Mouse (Mus musculus): ENCODE measurements around the gene Mettl5. TPM values are rescaled to one million over a fixed set of nuclear protein-coding genes. Genes with fewer than 3 reads are reported as not detected.

Gene Mettl5
- polyA plus RNA-seq, 1 experiment from 2014 or later: 40.8 TPM

DNA sequence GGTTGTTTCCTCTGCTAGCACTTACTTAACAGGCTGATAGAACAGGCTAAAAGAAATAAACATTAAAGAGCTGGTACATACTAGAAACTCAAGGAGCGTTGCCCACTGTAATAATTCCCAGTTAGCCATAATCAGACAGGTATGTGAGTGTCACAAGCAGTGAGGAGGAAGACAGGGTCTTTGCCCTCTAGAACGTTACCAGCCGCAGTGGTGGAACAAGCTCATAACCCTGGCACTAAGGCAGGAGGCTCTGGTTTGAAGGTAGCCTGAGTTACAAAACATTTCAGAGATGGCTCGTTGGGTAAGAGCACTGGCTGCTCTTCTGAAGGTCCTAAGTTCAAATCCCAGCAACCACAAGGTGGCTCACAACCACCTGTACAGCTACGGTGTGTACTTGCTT is 8.5 kb upstream of the Mettl5 start:
- ATAC-seq (ENCODE audit: low read depth): no peak
- 78% methylated on average over 5 of the region's 5 CpGs for WGBS (ENCODE audit: insufficient replicate concordance)
- Histone ChIP-seq H3K4me1 (replicated peaks) (peaks cover 39% of the 10 kb centered on the region), H3K27ac (no peak overlapping the region), H3K4me3 (replicated peaks) (no peak overlapping the region), H3K9me3 (replicated peaks) (no peaks in the 10 kb centered on the region), H3K27me3 (no peaks in the 10 kb centered on the region), H3K36me3 (no peaks in the 10 kb centered on the region), H3K4me2 (no peak overlapping the region), H3K9ac (no peak overlapping the region)
- no peak for DNase-seq

DNA sequence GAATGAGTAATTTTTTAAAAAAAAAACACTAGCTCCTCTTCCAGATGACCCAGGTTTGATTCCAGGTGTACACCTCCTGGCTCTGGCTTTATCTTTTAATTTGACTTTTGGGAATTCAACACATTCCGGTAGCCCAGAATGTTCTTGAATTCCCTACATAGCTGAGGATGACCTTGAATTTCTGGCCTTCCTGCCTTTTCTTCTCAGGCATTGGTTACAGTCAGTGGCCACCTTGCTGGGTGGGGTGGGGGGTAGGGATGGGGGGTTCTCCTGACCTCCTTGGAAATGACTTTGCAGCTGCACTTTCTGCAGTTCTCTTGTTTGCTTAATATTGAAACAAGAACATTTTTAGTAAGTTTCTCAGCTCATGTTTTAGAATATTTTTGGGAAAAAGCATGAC is 7.7 kb upstream of the Mettl5 start:
- Histone ChIP-seq H3K4me3 (replicated peaks) (no peak overlapping the region), H3K4me2 (no peak overlapping the region), H3K9me3 (replicated peaks) (no peaks in the 10 kb centered on the region), H3K4me1 (replicated peaks) (peaks cover 31% of the 10 kb centered on the region), H3K27ac (no peak overlapping the region), H3K36me3 (no peaks in the 10 kb centered on the region), H3K9ac (no peak overlapping the region), H3K27me3 (no peaks in the 10 kb centered on the region)
- 93% methylated on average over 1 of the region's 1 CpGs for WGBS (ENCODE audit: insufficient replicate concordance)
- DNase-seq (no peak), ATAC-seq (ENCODE audit: low read depth) (no peak)

DNA sequence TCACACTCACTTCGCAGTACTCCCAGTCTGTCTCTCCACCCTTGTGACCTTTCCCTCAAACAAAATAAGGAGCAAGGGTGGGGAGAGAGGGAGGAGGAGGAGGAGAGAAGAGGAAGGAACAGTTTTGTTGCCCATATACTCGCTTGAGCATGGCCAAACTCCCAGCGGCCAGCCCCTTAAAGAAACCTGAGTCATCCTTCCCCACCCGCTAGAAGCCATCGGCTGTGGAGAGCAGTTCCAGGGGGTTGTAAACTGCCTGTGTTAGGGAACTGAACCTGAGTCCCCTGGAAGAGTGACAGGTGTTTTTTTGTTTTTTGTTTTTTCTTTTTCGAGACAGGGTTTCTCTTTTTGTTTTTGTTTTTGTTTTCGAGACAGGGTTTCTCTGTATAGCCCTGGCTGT is 5.4 kb upstream of the Mettl5 start:
- Histone ChIP-seq H3K9ac (no peak overlapping the region), H3K9me3 (replicated peaks) (no peaks in the 10 kb centered on the region), H3K4me1 (replicated peaks) (peaks cover 26% of the 10 kb centered on the region), H3K27me3 (no peaks in the 10 kb centered on the region), H3K4me2 (no peak overlapping the region), H3K4me3 (replicated peaks) (no peak overlapping the region), H3K36me3 (no peaks in the 10 kb centered on the region), H3K27ac (no peak overlapping the region)
- ATAC-seq (ENCODE audit: low read depth) (no peak), DNase-seq (no peak)
- WGBS (ENCODE audit: insufficient replicate concordance): 33% methylated on average over 7 of the region's 7 CpGs

DNA sequence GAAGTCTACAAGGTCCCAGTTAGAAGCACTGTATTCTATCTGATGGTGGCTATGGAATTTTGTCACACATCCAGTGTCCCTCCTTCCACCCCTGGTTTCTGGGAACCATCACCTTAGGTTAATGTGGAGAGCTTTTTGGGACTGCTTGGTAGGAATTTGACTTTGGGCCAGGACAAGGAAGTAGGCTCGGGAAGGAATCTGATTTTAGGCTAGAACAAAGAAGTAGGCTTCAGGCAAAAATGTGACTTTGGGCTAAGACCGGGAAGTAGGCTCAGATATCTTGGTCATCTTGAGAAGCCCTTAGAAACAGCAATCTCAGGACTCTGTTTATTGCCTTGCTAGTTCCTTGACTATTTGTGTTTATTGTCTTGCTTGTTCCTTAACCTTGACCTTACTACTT is 3.5 kb upstream of the Mettl5 start:
- Histone ChIP-seq H3K4me3 (replicated peaks) (no peak overlapping the region), H3K9me3 (replicated peaks) (no peaks in the 10 kb centered on the region), H3K4me2 (no peak overlapping the region), H3K36me3 (no peaks in the 10 kb centered on the region), H3K4me1 (replicated peaks) (peaks cover 30% of the 10 kb centered on the region), H3K27ac (no peak overlapping the region), H3K9ac (no peak overlapping the region), H3K27me3 (no peaks in the 10 kb centered on the region)
- ATAC-seq (ENCODE audit: low read depth): no peak
- WGBS (ENCODE audit: insufficient replicate concordance): 56% methylated on average over 2 of the region's 2 CpGs
- DNase-seq: no peak

DNA sequence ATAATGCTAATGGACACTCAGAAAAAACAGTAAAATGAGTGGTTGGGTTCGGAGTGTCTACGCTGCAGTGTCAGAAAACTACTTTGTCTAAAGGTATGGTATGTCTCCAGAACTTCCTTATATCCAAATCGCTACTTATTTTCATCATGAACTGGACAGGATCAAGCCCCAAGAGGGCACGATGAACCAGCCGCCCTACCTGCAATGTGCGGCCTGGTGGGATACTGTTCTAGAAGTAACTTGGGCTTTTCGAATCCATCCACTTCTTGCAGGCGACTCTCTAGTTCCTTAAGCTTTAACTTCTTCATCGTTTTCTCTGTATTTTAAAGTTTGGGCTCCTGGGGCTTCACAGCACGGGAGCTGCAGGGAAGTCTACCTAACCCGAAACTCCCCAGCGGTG is 365 bp downstream of the Mettl5 start:
- peaks cover 17% of the 10 kb centered on the region for H3K4me1 ChIP-seq (replicated peaks)
- H3K4me3 ChIP-seq (replicated peaks): peak overlapping the region; percentile 87
- peaks cover 5% of the 10 kb centered on the region; the same call in 1 of the 2 replicates for H3K36me3 ChIP-seq
- peak; percentile 55 for ATAC-seq (ENCODE audit: low read depth)
- no peaks in the 10 kb centered on the region for H3K27me3 ChIP-seq
- peak overlapping the region; percentile 84 for H3K27ac ChIP-seq
- H3K4me2 ChIP-seq: peak overlapping the region; percentile 66
- H3K9ac ChIP-seq: peak overlapping the region; percentile 94
- DNase-seq: no peak
- WGBS (ENCODE audit: insufficient replicate concordance): 2% methylated on average over 12 of the region's 12 CpGs
- no peaks in the 10 kb centered on the region for H3K9me3 ChIP-seq (replicated peaks)

DNA sequence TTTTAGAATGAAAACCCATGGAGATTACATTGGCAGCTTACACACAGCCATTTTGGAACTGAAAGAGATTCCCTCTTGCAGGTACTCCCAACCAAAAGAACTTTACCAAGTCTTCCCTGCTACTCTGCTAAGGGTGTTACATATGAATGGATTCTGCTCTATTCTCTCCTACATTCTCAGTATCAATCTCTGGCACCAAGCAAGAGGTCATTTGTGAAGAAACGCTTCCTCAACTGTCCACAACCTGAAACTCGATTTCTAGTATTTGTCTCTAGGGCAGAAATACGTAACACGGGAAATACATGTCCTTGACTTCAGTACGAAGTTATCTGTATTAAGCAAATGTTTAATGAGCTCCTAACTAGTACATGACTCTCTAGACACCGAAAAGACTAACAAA is 834 bp downstream of the Mettl5 start:
- ATAC-seq (ENCODE audit: low read depth): no peak

DNA sequence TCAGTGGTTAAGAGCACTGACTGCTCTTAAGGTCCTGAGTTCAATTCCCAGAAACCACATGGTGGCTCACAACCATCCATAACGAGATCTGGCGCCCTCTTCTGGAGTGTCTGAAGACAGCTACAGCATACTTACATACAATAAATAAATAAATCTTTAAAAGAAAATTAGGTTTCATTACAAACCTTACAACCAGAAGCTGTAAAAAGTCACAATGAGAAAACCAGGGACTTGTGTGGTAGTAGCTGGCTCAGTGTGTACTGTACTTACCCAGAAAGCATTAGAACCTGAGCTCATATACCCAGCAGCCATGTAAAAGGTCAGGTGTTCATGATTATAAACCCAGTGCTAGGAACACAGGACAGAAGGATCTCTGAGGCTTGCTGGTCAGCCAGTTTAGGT is 1.4 kb downstream of the Mettl5 start:
- H3K4me1 ChIP-seq (replicated peaks): peaks cover 17% of the 10 kb centered on the region
- ATAC-seq (ENCODE audit: low read depth) (0 out of 2 replicates have a peak, but pooled peaks have one; percentile 4), DNase-seq (no peak)
- 38% methylated on average over 2 of the region's 2 CpGs for WGBS (ENCODE audit: insufficient replicate concordance)
- peaks cover 13% of the 10 kb centered on the region for H3K36me3 ChIP-seq
- peak overlapping the region; percentile 84 for H3K27ac ChIP-seq
- H3K9ac ChIP-seq: peak overlapping the region; percentile 94
- no peaks in the 10 kb centered on the region for H3K27me3 ChIP-seq
- peak overlapping the region; percentile 66 for H3K4me2 ChIP-seq
- no peaks in the 10 kb centered on the region for H3K9me3 ChIP-seq (replicated peaks)
- H3K4me3 ChIP-seq (replicated peaks): peak overlapping the region; percentile 87

More for the DNA sequence above, 834 bp downstream of the Mettl5 start:
- peak overlapping the region; percentile 87 for H3K4me3 ChIP-seq (replicated peaks)
- peaks cover 17% of the 10 kb centered on the region for H3K4me1 ChIP-seq (replicated peaks)
- H3K4me2 ChIP-seq: peak overlapping the region; percentile 66
- 24% methylated on average over 6 of the region's 6 CpGs for WGBS (ENCODE audit: insufficient replicate concordance)
- no peaks in the 10 kb centered on the region for H3K27me3 ChIP-seq
- DNase-seq: no peak
- peak overlapping the region; percentile 84 for H3K27ac ChIP-seq
- no peaks in the 10 kb centered on the region for H3K9me3 ChIP-seq (replicated peaks)
- H3K9ac ChIP-seq: peak overlapping the region; percentile 94
- peaks cover 8% of the 10 kb centered on the region for H3K36me3 ChIP-seq

DNA sequence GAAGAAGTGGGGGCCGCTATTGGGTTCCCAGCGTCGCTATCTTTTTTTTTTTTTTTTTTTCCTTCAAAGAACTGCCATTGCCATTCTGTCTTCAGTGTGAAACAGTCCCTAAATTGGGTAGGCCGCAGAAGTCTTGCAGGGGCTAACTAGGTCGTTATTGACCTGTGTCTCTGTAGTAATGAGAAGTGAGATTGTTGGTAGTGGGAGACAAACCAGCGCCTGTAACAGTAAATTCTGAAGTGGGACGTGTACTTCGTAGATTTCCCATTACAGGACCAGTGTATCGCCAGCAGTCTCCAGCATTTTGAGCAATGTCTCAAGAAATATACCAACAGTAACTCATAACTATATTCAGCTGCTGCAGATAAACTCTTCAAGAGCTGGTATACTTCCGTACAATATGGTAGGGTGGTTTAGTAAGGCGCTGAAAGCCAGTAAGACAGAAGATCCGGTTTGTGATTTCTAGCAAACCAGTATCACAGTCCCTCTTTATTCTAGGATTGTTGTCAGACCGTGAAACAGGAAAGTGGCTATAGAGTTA is 23.2 kb downstream of the Mettl5 start:
- H3K9me3 ChIP-seq (replicated peaks): no peaks in the 10 kb centered on the region
- WGBS (ENCODE audit: insufficient replicate concordance): under 1% methylated on average over 13 of the region's 13 CpGs
- H3K4me1 ChIP-seq (replicated peaks): peaks cover 28% of the 10 kb centered on the region
- H3K4me3 ChIP-seq (replicated peaks): peak overlapping the region; percentile 100
- H3K27me3 ChIP-seq: no peaks in the 10 kb centered on the region
- no peak for DNase-seq
- H3K9ac ChIP-seq: peak overlapping the region; percentile 100
- H3K36me3 ChIP-seq: peaks cover 25% of the 10 kb centered on the region
- peak overlapping the region; percentile 91 for H3K27ac ChIP-seq
- H3K4me2 ChIP-seq: peak overlapping the region; percentile 84
- ATAC-seq (ENCODE audit: low read depth): no peak

DNA sequence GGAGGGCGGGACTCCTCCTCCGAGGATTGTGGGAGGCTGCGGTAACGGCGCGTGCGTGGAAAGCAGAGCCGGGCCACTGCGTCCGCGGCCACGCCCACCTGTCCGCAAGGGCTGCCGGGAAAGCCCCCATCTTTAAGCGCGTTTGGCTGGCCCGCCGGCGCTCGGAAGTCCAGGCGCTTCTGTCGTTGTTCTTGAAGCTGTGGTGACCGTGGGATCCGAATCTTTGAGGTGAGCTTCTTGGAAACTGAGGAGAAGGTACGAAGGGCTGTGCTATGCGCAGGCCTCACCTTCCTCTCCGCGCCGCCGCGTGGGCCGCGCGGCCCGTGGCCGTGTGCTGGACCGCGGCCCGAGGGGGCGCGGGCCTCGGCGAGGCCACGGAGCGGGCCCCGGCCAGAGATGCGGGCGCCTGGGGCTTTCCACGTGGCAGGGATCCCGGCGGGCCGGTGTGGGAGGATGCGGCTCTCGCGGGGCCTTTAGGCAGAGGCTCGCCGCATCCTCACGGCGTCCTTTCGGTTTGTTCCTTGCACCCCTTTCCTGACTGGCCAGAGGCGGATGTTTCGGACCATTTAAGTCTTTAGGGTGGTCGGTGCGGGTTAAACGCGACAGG is 23.8 kb downstream of the Mettl5 start, which contains the start of gene Ssb:
Gene Ssb, plus strand, starts transcription at position 78 of the 607 bp plus-strand sequence.
- H3K27me3 ChIP-seq: no peaks in the 10 kb centered on the region
- peak; percentile 90 for DNase-seq
- under 1% methylated on average over 64 of the region's 66 CpGs for WGBS (ENCODE audit: insufficient replicate concordance)

DNA sequence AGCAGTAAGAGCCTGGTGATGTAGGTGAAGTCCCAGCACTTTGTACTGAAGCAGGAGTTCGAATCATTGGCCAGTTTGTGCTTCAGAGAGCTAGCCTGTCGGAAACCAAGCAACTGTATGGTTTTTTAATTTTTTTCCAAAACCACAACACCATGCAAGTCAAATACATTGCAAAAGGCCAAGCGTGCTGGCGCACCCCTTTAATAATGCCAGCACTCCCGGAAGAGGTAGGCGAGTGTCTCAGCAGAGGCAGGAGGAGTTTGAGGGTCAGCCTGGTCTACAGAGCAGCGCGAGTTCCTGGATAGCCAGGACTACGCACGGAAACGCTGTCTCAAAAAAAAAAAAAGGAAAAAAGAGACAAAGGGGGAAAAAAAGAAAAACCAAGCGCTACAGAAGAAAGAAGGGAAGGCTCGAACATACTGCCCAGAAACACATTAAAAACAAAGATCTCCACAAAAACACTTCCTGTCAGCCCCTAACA is 24.4 kb downstream of the Mettl5 start:
- peaks cover 16% of the 10 kb centered on the region for H3K36me3 ChIP-seq
- peaks cover 34% of the 10 kb centered on the region for H3K4me1 ChIP-seq (replicated peaks)
- peak overlapping the region; percentile 100 for H3K4me3 ChIP-seq (replicated peaks)
- H3K27me3 ChIP-seq: no peaks in the 10 kb centered on the region
- peak overlapping the region; percentile 84 for H3K4me2 ChIP-seq
- H3K9me3 ChIP-seq (replicated peaks): no peaks in the 10 kb centered on the region
- 3% methylated on average over 13 of the region's 13 CpGs for WGBS (ENCODE audit: insufficient replicate concordance)
- ATAC-seq (ENCODE audit: low read depth) (peak; percentile 81), DNase-seq (peak; percentile 44)
- peak overlapping the region; percentile 91 for H3K27ac ChIP-seq
- peak overlapping the region; percentile 100 for H3K9ac ChIP-seq

More for the DNA sequence above, 23.8 kb downstream of the Mettl5 start, which contains the start of gene Ssb:
- Histone ChIP-seq H3K9me3 (replicated peaks) (no peaks in the 10 kb centered on the region), H3K36me3 (peaks cover 21% of the 10 kb centered on the region), H3K9ac (peak within 1 kb of the TSS; percentile 100), H3K4me3 (replicated peaks) (peak within 1 kb of the TSS; percentile 100), H3K4me1 (replicated peaks) (peaks cover 29% of the 10 kb centered on the region), H3K4me2 (peak within 1 kb of the TSS; percentile 84), H3K27ac (peak within 1 kb of the TSS; percentile 91)
- ATAC-seq (ENCODE audit: low read depth): peak; percentile 95

DNA sequence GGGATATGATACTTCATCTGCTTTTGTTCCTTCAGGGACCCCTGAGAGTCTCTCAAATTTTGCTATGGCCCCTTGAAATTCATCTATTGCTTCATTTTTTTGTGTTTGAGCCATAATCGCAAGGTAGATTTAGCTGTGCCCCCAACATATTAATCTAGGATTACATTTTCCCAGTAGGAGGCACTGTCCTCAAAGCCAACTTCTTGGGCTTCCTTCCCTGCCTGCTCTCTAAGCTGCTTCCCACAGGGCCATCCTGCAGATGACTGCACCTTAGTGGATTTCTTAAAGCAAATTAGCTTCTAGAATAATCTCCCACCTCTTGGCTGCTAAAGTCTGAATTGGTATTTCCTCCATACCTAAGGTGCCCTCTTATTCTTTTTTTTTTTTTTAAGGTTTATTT is 27.5 kb downstream of the Mettl5 start:
- Histone ChIP-seq H3K27me3 (no peaks in the 10 kb centered on the region), H3K4me1 (replicated peaks) (peaks cover 34% of the 10 kb centered on the region), H3K36me3 (no peaks in the 10 kb centered on the region), H3K27ac (no peak overlapping the region), H3K9ac (no peak overlapping the region), H3K4me2 (no peak overlapping the region), H3K4me3 (replicated peaks) (no peak overlapping the region), H3K9me3 (replicated peaks) (no peaks in the 10 kb centered on the region)
- WGBS (ENCODE audit: insufficient replicate concordance): 79% methylated on average over 1 of the region's 1 CpGs
- ATAC-seq (ENCODE audit: low read depth) (no peak), DNase-seq (no peak)

DNA sequence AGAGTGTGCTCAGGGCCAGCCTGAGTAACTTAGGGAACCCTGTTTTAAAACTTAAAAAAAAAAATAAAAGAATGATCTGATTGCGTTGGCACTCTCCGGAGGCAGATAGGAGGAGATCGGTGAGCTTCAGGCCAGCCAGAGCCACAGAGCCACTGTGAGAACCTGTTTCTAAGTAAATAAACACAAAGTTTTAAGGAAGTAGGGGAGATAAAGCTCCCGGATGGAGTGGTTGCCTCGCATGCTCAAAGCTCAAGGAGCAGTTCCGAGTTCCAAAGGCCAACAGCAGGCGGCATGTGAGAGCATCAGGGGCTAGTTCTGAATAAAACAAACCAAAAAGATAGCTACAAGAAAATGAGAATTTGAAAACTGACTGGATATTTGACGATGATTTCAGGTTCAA is 29.0 kb downstream of the Mettl5 start:
- no peak overlapping the region for H3K27ac ChIP-seq
- ATAC-seq (ENCODE audit: low read depth) (no peak), DNase-seq (no peak)
- 18% methylated on average over 8 of the region's 8 CpGs for WGBS (ENCODE audit: insufficient replicate concordance)
- H3K27me3 ChIP-seq: no peaks in the 10 kb centered on the region
- H3K4me1 ChIP-seq (replicated peaks): peaks cover 32% of the 10 kb centered on the region
- no peak overlapping the region for H3K4me2 ChIP-seq
- no peaks in the 10 kb centered on the region for H3K36me3 ChIP-seq
- no peak overlapping the region for H3K9ac ChIP-seq
- no peaks in the 10 kb centered on the region for H3K9me3 ChIP-seq (replicated peaks)
- H3K4me3 ChIP-seq (replicated peaks): no peak overlapping the region

Data from liver, embryonic 13.5 days (tissue).